27 mouse cellular contexts compared by ENCODE assay signal in the genomic region with DNA sequence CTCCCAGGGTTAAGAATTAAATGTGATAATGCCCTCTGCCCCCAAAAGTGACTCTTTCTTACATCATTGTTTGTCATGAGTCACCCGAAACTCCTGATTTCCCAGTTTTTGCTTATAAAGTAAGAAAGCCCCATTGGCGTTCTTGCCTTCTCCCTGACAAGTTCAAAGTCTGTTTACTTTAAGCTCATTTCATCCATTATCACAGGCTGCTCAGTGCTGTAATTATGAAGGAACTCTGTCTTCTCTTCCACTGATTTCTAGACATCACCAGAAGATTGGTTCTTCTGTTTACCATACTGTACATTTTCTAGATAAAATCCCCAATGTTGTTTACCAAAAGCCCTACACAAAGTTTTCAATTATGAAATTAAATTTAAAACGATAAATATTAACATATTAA.
"Had no signal": no experiment of that assay in that cellular context is flagged by ENCODE, and none has a peak within 500 bp of the region (broad histone marks: within the 10 kb centered on the region; RNA-seq: fewer than 3 reads in every experiment).

No protein-coding gene starts in this region.

- H3K4me3 ChIP-seq: gastrocnemius, adult 2 months; heart, embryonic 10.5 days; heart, embryonic 12.5 days; hindbrain, embryonic 10.5 days; hindbrain, embryonic 12.5 days; kidney, embryonic 15.5 days; limb, embryonic 13.5 days; limb, embryonic 15.5 days; liver, embryonic 12.5 days had no signal

- H3K27ac ChIP-seq: gastrocnemius, adult 2 months; heart, embryonic 10.5 days; hindbrain, embryonic 10.5 days; hindbrain, embryonic 12.5 days; hindbrain, embryonic 14.5 days; kidney, embryonic 15.5 days; kidney, postnatal 0 days; limb, embryonic 13.5 days; limb, embryonic 15.5 days; liver, embryonic 12.5 days; liver, embryonic 14.5 days had no signal

- DNase-seq: gastrocnemius, adult 2 months; gastrocnemius, postnatal 10 days; gastrocnemius, postnatal 25 days; heart, adult 18-20 months; heart, postnatal 10 days; heart, postnatal 4 days; kidney, adult 11 months; kidney, adult 2 months; kidney, adult 9 months; kidney, postnatal 14 days; kidney, postnatal 36 days; layer of hippocampus, adult 9-11 months; layer of hippocampus, postnatal 36 days; left cerebral cortex, postnatal 4 days had no signal

- H3K4me1 ChIP-seq: heart, embryonic 10.5 days; heart, embryonic 12.5 days; hindbrain, embryonic 10.5 days; hindbrain, embryonic 12.5 days; kidney, embryonic 15.5 days; limb, embryonic 15.5 days; liver, embryonic 12.5 days had no signal

- H3K27me3 ChIP-seq: heart, embryonic 12.5 days; hindbrain, embryonic 12.5 days; kidney, embryonic 15.5 days; limb, embryonic 13.5 days; limb, embryonic 15.5 days; liver, embryonic 12.5 days had no signal

- H3K9ac ChIP-seq: heart, embryonic 12.5 days; hindbrain, embryonic 12.5 days; hindbrain, embryonic 14.5 days; kidney, embryonic 15.5 days; limb, embryonic 13.5 days; limb, embryonic 15.5 days; liver, embryonic 12.5 days; liver, embryonic 14.5 days had no signal

- H3K4me2 ChIP-seq: heart, embryonic 12.5 days; hindbrain, embryonic 12.5 days; hindbrain, embryonic 14.5 days; kidney, embryonic 15.5 days; limb, embryonic 13.5 days; limb, embryonic 15.5 days; liver, embryonic 12.5 days had no signal

- ATAC-seq: hindbrain, embryonic 16.5 days; inflammation-experienced regulatory T-cells, adult 6 months; liver, embryonic 12.5 days had no signal

- H3K9me3 ChIP-seq: heart, embryonic 10.5 days; heart, embryonic 12.5 days; hindbrain, embryonic 10.5 days; hindbrain, embryonic 12.5 days; kidney, embryonic 15.5 days; limb, embryonic 13.5 days; limb, embryonic 15.5 days; liver, embryonic 12.5 days had no signal

- H3K36me3 ChIP-seq: heart, embryonic 10.5 days; heart, embryonic 12.5 days; hindbrain, embryonic 10.5 days; hindbrain, embryonic 12.5 days; kidney, embryonic 15.5 days; limb, embryonic 13.5 days; limb, embryonic 15.5 days; liver, embryonic 12.5 days had no signal
